Mouse (Mus musculus) bone marrow, adult 2 months (tissue): ENCODE results near the gene Rab40c.

Source experiments
- CTCF ChIP-seq: fragments of 200-500 bp; IDR thresholded peaks from 2 replicates; pipeline ENCODE4 v1.5.1; 2011; ENCODE audit warnings: low read length, control low read depth; ENCODE audit not compliant: control insufficient read depth, insufficient read depth
- POLR2A ChIP-seq: fragments of 200-500 bp; IDR thresholded peaks from 2 replicates; pipeline ENCODE4 v1.6.1; 2011; ENCODE audit warnings: low read depth, mild to moderate bottlenecking, control low read depth, low read length, borderline replicate concordance; ENCODE audit not compliant: control insufficient read depth

- TF ChIP-seq CTCF (no peak), POLR2A (no peak; the same call in 1 of the 2 replicates)
These were observed 51.5 kb downstream of the Rab40c start for GRCm38 (mm10) chr17:25867836-25868600.
